Mouse (Mus musculus) monocyte, adult 5-6 weeks (primary cell): ENCODE data around the gene Neurog3. TPM values are rescaled to one million over a fixed set of nuclear protein-coding genes. Genes with fewer than 3 reads are reported as not detected.

Experiments
- ATAC-seq: fragments of 153-309, 156-312 bp; replicated peaks from 2 replicates; pipeline ENCODE4 v1.8.0; 2017; ENCODE audit warnings: mild to moderate bottlenecking; ENCODE audit not compliant: low TSS enrichment, insufficient number of reproducible peaks, severe bottlenecking, poor library complexity, low FRiP score
- total RNA-seq: library from RNA; stranded (forward); fragments of 200-1000, 200-491, 200-594 nt; gene quantifications from 3 replicates; pipeline ENCODE4 v1.2.3, GENCODE M21; 2017

Gene Neurog3
- total RNA-seq, 1 experiment from 2014 or later, result not detected

DNA sequence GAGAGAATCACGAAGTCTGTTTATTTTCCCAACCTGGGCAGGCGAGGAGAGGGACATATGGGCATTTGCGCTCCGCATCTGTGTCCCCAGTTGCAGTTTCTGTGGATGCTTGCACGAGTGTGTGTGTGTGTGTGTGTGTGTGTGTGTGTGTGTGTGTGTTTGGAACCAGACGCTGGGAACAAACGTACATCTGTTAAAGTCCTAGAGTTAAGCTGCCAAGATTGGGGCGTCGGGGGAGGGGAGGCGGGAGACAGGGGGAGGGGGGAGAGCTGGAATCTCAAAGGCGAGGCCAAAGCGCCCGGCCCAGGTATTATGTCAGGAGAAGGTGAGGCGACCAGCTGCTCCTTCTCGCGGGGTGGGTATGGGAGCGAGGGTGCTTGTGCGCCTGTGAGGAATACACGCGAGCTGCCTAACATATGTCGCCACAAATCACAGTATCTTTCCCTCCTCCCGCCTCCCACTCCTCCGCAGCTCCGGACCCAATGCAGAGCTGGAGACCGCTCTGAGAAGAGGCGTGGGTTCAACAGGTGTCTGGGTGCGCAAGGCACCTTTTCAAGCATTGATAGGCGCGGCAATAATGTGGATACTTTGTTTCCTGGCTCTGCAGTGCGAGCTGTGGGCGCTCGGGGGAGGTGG lies 4.5 kb upstream of the Neurog3 start:
- ATAC-seq, result no peak

DNA sequence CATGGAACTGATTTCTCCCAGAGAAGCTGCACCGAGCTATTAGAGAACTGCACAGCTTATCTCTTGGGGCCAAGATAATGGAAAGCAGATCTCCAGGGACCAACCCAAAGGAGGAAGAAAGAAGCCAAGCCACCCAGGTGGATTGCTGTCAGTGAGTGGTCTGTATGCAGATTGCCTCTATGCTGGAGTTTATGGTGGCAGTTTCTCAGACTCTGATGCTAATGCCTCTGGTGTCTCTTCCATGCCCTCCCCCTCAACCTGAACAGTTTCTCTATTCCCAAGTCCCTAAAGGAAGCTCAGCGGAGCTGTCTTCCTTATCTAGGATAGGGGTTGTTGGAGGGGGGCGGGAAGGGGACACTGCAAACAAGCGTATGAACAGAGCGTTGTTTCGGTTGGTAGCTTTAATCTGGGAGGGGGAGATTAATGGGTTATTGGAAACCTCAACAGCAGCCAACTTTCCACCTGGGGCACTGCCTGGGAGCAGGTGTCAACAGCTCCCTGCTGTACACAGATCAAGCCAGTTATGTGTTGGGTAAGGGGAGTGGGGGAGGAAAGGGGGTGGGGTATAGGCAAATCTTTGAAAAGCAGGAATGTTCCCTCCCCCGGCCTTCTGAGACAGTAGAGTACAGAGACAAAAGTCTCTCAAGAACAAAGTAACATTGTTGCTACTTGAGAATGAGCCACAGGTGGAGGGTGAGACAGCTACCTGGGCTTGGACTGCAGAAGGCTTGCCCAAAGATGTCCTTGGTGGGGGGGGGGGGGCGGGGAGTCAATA lies 3.0 kb downstream of the Neurog3 start:
- no peak for ATAC-seq

DNA sequence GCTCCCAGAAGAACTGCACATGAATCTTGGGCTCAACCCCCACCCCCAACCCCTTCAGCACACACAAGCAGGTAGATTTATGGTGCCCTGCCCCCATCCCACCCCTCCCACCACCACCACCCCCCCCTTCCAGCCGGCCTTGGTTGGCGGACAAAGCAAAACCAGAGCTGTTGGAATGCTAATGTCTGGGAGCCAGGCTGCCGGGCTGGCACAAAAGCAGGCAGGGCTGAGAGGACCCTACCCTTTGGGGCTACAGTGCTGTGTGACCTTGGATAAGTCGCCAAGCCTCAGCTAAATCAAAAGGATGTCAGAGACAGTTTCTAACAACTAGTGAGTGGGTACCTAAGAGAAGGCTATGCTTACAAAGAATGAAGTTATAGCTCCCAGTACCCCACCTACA lies 4.3 kb downstream of the Neurog3 start:
- no peak for ATAC-seq

DNA sequence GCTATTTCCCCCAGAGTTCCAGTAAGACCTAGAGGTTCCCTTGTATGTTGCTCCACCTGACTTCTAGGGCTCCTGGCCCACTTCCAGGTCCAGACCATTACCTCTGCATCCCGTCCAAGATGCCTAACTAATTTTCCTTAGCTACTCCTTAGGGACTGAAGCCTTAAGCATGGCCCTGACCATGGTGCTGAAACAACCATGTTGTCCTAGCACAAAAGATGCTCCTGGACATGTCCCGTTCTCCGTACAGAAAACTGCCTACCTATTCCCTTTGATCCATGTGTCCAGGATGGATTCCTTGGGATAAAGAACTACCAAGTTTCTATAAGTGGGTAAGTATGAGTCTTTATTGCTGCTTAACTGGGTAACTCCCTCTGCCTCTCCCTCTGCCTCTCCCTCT lies 5.2 kb downstream of the Neurog3 start:
- no peak for ATAC-seq

DNA sequence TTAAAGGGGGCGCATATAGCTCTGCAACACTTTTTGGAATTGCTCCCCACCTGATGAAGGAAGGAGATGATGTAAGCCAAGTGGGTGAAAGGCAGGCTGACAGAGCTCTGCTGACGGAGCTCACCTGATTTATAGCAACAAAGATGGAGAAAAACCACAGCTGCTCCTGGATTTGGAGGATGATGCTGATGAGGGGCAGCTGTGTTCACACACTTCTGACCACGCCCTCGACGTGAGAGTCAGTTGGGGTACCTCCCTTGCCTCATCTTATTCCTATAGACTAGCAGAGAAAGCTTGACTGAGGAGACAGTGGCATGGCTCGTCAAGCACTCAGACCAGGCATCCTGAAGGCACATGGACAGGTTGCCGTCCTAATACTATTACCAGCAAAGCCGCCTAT lies 10.9 kb downstream of the Neurog3 start, which contains the start of gene Fam241b:
TSS of gene Fam241b (minus strand) at position 101 of the 400 bp plus-strand sequence.
- no peak for ATAC-seq

DNA sequence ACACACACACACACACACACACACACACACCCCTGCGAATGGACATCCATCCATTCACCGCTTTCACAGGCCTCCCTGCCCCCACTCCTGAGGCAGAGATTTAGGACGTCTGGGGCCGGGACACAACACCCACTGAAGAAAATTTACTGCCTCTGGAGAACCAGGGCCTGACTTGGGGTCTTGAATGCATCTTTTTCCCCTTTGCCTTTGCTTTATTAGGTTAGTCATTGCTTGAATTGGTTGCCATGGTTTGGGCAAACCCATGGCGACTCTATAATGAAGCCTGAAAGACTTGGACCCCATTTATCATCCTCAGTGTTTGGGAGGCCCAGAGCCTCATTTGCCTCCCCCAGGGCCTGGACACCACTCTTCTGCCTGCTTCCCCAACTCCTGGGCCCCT lies 13.1 kb downstream of the Neurog3 start:
- no peak for ATAC-seq

DNA sequence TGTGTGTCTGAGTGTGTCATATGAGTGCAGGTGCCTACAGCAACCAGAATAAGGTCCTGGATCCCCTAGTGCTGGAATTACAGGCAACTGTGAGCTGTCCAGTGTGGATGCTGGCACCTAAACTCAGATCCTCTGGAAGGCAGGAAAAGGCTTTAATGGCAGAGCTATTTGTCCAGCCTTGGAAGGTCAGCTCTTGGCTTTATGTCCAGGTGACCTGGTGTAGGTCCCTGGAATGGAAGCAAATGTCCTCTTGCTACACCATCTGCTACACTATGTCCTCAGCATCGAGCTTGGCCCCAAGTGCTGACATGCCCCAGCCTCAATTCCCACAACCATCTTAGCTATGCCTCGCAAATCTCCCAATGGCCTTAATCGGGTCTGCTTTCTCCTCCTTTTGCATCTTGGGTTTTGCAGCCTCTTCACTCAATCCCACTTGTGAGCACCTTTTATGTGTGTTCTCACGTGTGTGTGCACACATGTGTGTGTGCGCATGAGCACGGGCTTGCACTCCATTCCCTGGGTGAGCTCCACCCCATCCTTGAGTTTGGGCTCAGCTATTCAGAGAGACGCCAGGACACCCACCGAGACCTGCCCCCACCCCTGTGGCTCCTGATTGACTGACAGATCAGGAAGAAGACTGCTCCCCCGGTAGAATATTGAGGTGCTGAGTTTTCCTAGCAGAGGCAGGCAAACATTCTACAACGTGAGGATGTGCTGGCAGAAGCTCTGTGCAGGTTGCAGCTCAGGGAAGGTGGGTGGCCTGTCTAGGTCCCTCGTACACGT lies 14.8 kb downstream of the Neurog3 start:
- ATAC-seq, result no peak

DNA sequence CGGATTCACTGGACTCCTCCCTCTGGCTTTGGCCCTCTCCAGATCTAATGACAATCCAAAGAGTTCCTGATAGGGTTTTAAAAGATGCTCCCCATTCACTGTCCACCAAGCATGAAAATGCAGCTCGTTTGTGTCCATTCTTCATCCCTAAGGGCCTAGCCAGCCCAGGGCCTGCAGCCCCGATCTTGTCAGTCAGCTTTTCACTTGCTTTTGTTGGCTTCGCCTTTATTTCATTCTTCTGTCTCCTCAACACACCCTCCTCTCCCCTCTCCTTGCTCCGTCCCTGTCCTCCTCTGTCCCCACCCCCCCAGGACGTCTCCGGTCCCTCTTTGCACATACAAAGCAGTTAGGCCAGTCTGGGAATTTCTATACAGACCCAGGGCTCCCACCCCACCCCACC lies 17.0 kb downstream of the Neurog3 start:
- ATAC-seq, result no peak

DNA sequence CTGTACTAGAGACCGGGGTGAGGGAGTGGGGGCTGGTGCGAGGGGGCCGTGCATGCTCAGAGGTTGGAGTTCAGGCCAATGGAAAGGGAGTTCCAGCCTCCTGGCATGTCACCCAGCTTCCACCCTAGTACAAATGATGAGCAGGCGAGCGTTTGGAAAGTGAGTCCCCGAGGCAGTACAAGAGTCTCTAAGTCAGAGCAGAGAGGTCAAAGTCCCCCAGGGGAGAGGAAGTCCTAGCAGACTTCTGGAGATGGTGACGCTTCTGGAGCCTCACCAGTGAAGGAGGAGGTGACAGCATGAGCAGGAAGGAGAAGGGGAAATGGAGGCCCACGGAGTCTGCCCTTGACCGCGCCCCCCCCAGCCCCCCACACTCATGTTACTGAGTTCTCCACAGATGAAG lies 29.5 kb downstream of the Neurog3 start:
- no peak for ATAC-seq

DNA sequence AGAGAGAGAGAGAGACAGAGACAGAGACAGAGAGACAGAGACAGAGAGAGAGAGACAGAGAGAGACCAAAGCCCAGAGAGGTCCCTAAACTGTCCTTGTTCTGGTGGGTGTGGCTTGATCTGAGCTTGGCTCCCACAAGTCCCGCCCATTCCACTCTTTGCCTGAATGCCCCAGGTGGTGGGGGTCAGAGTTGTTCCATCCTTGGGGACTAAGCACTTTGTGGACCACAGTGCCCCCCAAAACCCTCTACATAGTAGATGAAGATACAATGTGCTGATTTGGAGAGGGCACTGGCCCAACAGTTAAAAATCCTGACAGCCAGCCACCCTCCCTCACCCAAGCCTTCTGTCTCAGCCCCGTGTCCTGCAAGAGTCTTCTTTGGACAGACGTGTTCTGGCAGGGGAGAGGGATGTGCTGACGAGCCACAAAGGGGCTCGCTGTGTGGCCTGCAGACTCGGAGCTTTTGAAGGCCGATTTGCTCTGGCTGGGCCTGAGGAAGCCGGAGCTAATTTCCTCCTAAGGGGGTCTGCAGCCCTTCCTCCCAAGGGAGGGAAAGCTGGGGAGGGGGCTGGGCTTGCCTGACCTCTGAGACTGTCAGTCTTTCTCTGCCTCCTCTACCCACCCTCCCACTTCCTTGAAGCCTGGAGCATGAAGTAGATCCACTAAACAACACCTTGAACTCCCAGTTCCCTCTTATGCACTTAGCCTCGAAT lies 40.1 kb downstream of the Neurog3 start:
- no peak for ATAC-seq

DNA sequence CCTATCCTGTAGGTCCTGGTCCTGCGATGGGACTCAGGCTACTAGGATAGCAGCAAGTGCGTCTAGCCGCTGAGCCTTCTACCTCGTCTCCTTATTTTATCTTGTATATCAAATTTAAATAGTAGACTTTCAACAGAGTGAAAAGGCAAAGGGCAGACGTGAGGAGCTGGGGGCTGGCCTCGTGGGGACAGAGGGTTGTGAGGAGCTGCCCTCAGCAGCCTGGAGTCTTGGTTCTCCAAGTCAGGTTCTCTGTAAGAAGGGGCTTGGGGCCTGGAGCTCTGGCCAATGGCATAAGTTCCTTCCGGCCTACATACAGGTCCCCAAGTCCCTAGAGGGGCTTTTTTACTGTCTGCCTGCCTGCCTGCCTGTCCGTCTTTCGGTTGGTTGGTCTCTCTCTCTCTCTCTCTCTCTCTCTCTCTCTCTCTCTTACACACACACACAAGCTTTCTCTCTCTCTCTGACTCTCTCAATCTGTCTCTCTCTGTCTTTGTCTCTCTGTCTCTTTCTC lies 41.1 kb downstream of the Neurog3 start:
- no peak for ATAC-seq

DNA sequence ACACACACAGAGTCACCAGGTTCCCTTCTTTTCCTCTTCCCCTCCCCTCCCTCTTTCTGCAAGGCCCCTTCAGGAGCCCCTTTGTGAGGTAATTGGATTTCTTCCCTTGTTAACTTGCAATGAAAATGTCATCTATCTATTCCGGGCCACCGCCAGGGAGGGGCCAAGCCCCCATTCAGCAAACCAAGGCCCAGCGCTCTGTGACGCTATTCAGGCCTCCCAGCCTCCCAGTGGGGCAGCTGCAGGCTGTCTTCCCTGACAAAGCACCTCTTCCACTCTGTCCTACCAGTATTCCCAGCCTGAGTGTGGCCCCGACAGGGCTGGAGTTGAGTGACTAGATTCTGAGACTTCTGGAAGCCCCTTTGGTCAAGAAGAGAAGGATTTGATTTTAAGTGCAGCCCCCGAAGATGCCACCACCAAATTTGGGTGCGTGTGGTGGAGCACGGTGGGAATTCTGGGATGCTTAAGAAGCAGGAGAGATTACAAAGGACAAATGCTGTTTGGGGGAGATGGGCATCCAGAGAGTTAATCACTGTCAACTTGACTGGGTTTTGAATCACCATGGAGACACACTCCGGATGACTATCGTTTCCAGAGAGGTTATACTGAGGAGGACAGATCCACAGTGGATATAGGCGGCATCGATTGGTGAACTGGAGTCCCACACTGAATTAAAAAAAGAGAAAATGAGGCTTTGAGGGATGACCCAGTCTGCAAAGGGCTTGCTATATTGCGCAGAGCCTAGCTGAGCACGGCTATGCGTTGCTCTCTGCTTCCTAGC lies 41.8 kb downstream of the Neurog3 start:
- no peak for ATAC-seq

DNA sequence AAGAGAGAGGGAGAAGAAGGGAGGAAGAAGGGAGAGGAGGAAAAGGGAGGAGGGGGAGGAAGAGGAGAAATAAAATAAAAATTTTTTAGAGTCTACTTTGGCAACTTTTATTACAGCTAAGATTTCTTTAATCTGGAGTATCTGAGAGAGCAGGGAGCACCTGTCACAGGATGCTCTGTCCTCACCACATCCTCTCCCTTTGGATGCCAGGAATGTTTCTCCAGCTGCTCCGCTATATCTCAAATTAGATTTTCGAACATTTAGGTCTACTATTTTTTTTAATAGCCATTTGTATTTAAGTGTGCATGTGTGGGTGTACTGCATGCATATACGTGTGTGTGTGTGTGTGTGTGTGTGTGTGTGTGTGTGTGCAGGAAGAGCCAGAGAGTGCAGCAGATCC lies 47.1 kb downstream of the Neurog3 start:
- ATAC-seq, result no peak

DNA sequence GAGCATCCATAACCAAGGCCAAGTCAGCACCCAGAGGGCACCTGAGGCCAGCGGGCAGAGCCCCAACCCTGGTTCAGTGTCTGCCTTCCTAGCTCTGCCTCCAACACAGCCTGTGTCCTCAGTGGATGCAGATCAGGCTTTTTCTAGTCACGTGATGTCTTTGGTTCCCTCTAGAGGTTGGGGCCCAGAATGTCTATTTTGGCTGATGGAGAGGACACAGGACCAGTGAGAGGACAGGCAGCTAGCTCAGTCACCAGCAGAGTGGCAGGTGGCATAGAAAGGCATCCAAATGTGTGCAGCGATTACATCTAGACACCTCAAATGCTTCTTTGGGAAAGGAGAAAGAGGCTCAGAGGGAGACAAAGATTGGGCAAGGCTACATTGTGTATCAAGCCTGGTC lies 48.8 kb downstream of the Neurog3 start:
- no peak for ATAC-seq

DNA sequence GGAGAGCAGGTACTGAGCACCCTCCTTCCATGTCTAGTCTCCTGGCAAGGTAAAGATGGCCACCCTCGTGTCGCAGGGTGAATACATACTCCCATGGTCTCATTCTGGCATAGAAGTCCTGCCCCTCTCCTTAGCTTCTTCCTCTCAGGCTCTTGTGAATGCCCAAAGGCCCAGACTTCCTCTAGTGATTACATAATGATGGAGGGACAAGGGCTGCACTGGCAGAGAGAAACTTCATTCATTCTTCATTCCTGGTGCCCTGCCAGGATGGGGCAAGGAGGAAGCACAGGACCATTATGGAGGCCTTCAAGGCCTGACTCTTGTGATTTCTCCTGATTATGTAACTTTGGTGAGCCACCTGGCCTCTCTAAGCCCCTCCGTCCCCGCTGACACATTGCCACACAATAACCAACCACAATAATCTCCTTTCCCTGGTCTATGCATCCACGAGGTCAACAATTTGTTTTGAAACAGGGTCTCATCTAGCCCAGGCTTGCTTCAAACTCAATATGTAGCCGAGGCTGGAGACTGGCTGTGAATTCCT lies 49.7 kb downstream of the Neurog3 start:
- ATAC-seq, result no peak

DNA sequence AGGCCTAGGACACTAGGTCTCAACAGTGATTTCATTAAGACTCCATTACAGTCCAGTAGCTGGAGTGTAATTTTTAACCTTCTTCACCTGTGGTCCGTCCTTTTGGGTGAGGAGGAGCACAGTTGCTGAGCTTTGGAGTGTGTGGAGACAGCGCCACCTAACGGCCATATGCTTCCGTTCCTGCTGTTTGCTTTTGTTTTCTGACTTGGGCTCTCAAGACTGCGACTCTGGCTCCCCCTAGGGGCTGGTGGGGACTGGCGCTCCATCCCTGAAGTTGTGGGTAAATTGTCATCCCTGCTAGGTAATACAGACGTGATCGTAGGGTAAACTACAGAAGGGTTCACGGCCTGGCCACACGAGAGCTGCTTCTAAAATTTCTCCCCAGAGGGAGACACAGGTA lies 50.2 kb downstream of the Neurog3 start:
- ATAC-seq, result peak; percentile 88
